Mouse (Mus musculus): Measurements from ENCODE around the gene Ahcyl2. TPM values are rescaled to one million over a fixed set of nuclear protein-coding genes. Genes with fewer than 3 reads are reported as not detected.

Ahcyl2 gene
- polyA plus RNA-seq (2012; rRNA removed) = 32.0 and 37.3 TPM in 2 replicates

DNA sequence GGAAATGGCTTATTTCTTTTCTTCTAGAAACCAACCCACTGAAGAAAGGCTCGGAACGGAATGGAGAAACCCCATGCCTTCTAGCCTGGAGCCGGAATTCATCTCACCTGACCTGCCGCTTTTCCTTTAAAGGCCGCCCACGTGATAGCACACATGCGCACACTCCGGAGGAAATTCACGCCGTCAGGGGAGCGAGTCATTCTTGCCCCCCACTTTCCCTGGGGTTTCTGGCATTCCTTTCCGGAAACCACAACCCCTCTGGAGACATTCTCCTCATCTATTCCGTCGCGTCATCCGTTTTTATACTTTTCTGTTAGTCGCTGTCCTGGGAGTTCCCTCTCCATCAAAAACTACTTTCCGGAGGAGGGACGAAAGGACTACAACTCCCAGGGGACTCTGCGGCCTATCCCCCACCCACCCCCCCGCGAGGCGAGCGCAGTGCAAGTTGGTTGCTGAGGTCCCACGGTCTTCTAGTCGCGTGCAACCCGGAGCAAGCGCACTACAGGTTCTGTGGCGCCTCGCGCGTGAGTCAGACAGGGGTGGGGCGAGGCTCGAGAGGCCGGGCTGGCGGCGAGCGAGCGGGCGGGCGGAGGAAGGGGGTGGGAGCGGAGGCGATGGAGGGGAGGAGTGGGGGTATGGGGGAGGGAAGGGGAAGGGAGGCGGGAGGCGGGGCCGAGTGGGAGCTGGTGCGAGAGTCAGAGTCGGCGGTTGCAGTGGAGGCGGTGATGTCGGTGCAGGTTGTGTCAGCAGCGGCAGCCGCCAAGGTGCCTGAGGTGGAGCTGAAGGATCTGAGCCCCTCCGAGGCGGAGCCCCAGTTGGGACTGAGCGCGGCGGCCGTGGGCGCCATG is at the start of gene Ahcyl2:
TSS of gene Ahcyl2 (plus strand) at position 199 of the 848 bp plus-strand sequence.

DNA sequence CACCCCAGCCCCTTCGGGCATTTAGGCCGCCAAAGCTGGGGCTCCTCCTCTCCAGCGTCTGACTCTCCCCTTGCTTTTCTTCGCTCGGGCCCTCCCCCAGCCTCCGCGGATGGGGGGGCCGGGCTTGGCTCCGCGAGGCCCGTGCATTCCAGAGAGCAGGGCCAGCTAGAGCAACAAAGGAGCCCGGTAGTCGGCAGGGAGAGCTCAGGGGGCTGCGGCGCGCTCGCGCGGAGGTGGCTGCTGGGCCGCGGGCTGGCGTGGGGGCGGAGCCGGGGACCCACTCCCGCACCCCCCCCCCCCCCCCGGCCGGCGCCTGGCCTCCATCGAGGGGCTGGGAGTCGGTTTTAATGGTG is 32.5 kb upstream of the Ahcyl2 start, which contains the start of gene Smo:
TSS of gene Smo (plus strand) at position 168 of the 353 bp plus-strand sequence.

DNA sequence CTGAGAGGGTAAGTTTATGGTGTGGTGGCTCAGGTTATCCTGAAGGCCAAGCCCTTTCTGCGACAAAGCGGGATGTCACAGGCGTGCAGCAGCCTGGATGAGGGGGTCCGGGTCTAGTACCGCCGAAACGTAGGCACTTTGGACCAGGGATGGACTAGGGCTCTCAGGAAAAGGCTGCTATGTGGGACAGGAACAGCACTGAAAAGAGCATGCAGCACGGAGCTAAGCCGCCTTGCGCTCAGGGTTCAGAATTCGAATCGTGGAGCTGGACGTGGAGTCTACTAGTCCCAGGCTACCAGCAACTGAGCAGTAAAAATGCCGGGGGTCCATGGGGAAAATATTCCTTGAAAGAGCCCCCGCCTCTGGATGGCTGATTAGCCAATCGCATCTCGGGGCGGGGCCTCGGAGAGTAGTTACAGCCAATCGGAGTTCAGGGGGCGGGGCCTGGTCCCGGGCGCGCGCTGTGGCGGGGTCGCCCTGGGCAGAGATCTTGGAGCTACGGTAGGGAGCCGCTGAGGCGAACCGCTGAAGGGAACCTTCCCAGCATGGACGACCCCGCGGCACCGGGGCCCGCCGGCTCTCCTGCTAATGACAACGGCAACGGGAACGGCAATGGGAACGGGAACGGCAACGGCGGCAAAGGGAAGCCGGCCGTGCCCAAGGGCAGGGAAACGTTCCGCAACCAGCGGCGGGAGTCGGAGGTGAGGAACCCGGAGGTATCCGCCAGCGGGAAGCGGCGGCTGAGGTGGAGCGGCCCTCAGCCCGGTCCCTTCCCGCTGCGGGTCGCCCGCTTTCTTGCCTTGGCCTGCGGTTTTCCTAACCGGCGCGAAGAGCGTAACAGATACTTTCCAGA is 148.9 kb downstream of the Ahcyl2 start, which contains the start of gene Strip2:
TSS of gene Strip2 (plus strand) at position 483 of the 853 bp plus-strand sequence.

Other genes starting within 250 kb of the Ahcyl2 start
- gene Irf5, start 241.4 kb upstream of the Ahcyl2 start, polyA plus RNA-seq (2012; rRNA removed) = 1.7 and 1.8 TPM in 2 replicates
- gene Tnpo3, start 158.1 kb upstream of the Ahcyl2 start, polyA plus RNA-seq (2012; rRNA removed) = 75.8 and 76.6 TPM in 2 replicates
- 8.3 and 9.0 TPM in 2 replicates for gene Tspan33, start 73.8 kb upstream of the Ahcyl2 start, polyA plus RNA-seq (2012; rRNA removed)
- gene Smo, start 32.5 kb upstream of the Ahcyl2 start, polyA plus RNA-seq (2012; rRNA removed) = 13.7 and 14.7 TPM in 2 replicates
- 8.1 and 8.5 TPM in 2 replicates for gene Strip2, start 149.0 kb downstream of the Ahcyl2 start, polyA plus RNA-seq (2012; rRNA removed)

Measured in central nervous system, embryonic 18 days (tissue).